Mouse (Mus musculus) midbrain, postnatal 0 days (tissue): ENCODE measurements at regions not wholly inside any gene's neighbourhood (a gene's known extent, or its start where the extent isn't known, plus 50 kb on each side); places are given as distances from the start of the nearest gene placed in this dataset.

Source experiments
- ATAC-seq: fragments of 200-750 bp; cut with Nextera tagmentation; 2 replicates; pipeline ENCODE4 v1.8.0; 2017; ENCODE audit warnings: moderate number of reproducible peaks, mild to moderate bottlenecking, moderate TSS enrichment, moderate library complexity; ENCODE audit not compliant: low FRiP score
- DNase-seq: peaks from one replicate; pipeline ENCODE4 v3.0.0-alpha.2; 2015; ENCODE audit warnings: low spot score
- H3K27ac ChIP-seq: fragments of 300-500 bp; sonication (generic); 2 replicates; pipeline ENCODE4 v1.5.1; 2014; ENCODE audit warnings: low read depth, mild to moderate bottlenecking, low read length, mixed read lengths
- H3K27me3 ChIP-seq: fragments of 300-500 bp; sonication (generic); 2 replicates; pipeline ENCODE4 v1.6.1; 2014; ENCODE audit warnings: low read length, control low read depth, mixed read lengths; ENCODE audit not compliant: insufficient read depth
- H3K36me3 ChIP-seq: fragments of 300-500 bp; sonication (generic); 2 replicates; pipeline ENCODE4 v1.6.1; 2014; ENCODE audit warnings: low read length, control low read depth, mixed read lengths; ENCODE audit not compliant: insufficient read depth
- H3K4me1 ChIP-seq: fragments of 300-500 bp; sonication (generic); 2 replicates; pipeline ENCODE4 v1.6.1; 2014; ENCODE audit warnings: mild to moderate bottlenecking, control low read depth, antibody characterized with exemption, low read length, mixed read lengths; ENCODE audit not compliant: insufficient read depth
- H3K4me2 ChIP-seq: fragments of 300-500 bp; sonication (generic); 2 replicates; pipeline ENCODE4 v1.6.1; 2014; ENCODE audit warnings: low read depth, mild to moderate bottlenecking, low read length, mixed read lengths; ENCODE audit not compliant: poor library complexity, severe bottlenecking
- H3K4me3 ChIP-seq: fragments of 300-500 bp; sonication (generic); 2 replicates; pipeline ENCODE4 v1.5.1; 2014; ENCODE audit warnings: low read depth, mild to moderate bottlenecking, low read length, moderate library complexity
- H3K9ac ChIP-seq: fragments of 300-500 bp; sonication (generic); replicated peaks from 2 replicates; pipeline ENCODE4 v1.6.1; 2014; ENCODE audit warnings: mild to moderate bottlenecking, low read length, moderate library complexity, mixed read lengths; ENCODE audit not compliant: poor library complexity, severe bottlenecking
- H3K9me3 ChIP-seq: fragments of 300-500 bp; sonication (generic); 2 replicates; pipeline ENCODE4 v1.6.1; 2016; ENCODE audit warnings: low read length, control low read depth
- CTCF ChIP-seq: IDR thresholded peaks from 2 replicates; pipeline ENCODE4 v1.5.1; 2016; ENCODE audit warnings: antibody characterized with exemption, mild to moderate bottlenecking
- WGBS: fragments of 180-500 bp; shearing (Covaris S2); extraction: QIAGEN DNeasy Blood & Tissue Kit; methylation state at CpG from one replicate; pipeline ENCODE4 v1.1.7; 2014; 5-methylcytosine and 5-hydroxymethylcytosine counted together

DNA sequence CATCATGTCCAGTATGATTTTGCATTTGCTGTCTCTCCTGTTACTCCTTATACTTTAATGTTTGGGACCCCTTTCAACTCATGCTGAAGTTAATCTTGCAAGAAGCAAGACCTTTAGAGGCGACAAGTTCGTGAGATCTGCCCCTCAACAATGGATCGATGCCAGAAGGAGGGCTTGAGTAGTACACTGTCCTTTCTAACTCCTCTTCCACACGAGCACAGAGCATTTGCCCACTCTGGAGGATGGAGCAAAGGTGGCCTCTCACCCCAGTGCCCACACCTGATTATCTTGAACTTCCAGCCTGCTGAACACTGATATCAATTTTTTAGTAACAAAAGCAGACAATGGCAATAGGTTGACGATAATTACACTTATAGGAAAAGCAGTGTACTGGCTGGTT is 448.1 kb downstream of the Adgrl2 start:
- Histone ChIP-seq H3K36me3 (no peaks in the 10 kb centered on the region), H3K4me3 (no peak overlapping the region), H3K4me2 (no peak overlapping the region), H3K9me3 (no peaks in the 10 kb centered on the region), H3K4me1 (no peaks in the 10 kb centered on the region), H3K9ac (no peak overlapping the region), H3K27me3 (no peaks in the 10 kb centered on the region), H3K27ac (no peak overlapping the region)
- no peak for TF ChIP-seq CTCF
- ATAC-seq (no peak), DNase-seq (no peak)
- 86% methylated on average over 5 of the region's 5 CpGs for WGBS

DNA sequence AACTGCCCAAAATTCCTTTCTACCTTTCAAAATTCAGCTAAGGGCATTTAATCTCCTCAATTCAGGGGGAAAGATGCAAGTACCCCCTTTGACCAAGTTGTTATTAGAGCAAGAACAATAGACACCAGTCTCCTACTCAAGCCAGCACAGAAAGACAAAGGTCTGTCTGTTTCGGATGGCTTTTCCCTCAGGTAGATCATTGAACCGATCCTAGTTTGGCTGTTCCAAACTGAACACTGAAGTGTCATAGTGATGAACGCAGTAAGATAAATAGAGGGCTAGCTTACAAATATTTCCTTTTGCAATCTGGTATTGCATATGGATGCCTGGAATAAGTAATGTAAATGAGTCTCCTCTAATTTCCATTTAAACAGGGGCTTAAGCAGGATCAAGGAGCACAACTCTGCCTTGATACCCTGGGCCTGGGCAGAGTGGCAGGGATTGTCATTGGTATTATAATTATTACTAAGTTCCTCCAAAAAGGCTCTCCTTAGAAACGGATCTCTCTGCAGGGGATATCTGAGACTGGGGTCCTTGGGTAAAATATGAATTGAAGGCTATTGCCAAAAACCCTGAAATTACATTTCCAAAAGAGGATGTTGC is 452.6 kb downstream of the Adgrl2 start:
- TF ChIP-seq CTCF, result no peak
- H3K9ac ChIP-seq, result no peak overlapping the region
- H3K27me3 ChIP-seq, result no peaks in the 10 kb centered on the region
- no peaks in the 10 kb centered on the region for H3K9me3 ChIP-seq
- DNase-seq (no peak), ATAC-seq (no peak)
- no peak overlapping the region for H3K27ac ChIP-seq
- no peaks in the 10 kb centered on the region for H3K36me3 ChIP-seq
- H3K4me2 ChIP-seq, result no peak overlapping the region
- 26% methylated on average over 4 of the region's 4 CpGs for WGBS
- H3K4me3 ChIP-seq, result no peak overlapping the region
- no peaks in the 10 kb centered on the region for H3K4me1 ChIP-seq

DNA sequence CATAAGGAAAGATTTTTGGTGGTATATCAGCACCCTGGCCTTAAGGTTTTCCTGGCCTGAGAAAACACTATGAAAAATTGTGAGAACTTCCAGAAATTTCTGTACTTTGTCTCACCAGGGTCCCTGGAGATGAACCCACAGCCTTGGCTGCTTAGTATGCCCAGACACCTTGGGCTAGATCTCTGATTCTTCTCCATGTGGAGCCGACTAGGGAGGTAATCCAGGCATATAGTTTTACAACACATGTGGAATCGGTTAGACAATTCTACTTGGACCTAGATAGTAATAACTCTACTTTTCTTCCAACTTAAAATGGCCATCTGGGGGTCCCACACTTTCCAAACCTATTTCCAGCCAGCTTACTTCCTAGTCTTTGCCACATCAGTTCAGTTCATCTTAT is 460.5 kb downstream of the Adgrl2 start:
- Histone ChIP-seq H3K9ac (no peak overlapping the region), H3K27me3 (no peaks in the 10 kb centered on the region), H3K27ac (no peak overlapping the region), H3K4me3 (no peak overlapping the region), H3K4me1 (no peaks in the 10 kb centered on the region), H3K9me3 (no peaks in the 10 kb centered on the region), H3K4me2 (no peak overlapping the region), H3K36me3 (no peaks in the 10 kb centered on the region)
- no peak for ATAC-seq
- no peak for TF ChIP-seq CTCF
- no peak for DNase-seq
- 91% methylated on average over 2 of the region's 2 CpGs for WGBS

DNA sequence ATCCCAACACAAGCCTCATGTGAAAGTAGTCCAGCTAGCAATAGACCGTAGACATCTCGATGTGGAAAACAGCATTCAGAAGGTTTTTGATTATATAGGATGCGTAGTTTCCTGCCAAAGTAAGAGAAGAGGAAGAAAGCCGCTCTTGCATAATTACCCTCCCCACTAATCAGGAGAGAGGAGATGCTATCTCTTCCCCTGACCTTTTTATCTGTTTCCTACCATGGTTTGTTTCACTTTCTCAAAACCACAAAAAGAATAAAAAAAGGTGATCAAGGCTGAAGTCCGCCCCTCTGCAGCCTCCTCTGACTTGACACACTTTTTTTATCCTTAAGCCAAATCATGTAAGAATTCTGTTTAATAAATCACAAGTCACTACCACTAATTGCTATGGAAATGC is 480.0 kb downstream of the Adgrl2 start:
- H3K4me1 ChIP-seq, result no peaks in the 10 kb centered on the region
- no peak overlapping the region for H3K4me2 ChIP-seq
- H3K27ac ChIP-seq, result no peak overlapping the region
- WGBS, result 89% methylated on average over 5 of the region's 5 CpGs
- no peaks in the 10 kb centered on the region for H3K36me3 ChIP-seq
- H3K27me3 ChIP-seq, result no peaks in the 10 kb centered on the region
- H3K4me3 ChIP-seq, result no peak overlapping the region
- no peak for DNase-seq
- TF ChIP-seq CTCF, result no peak
- no peaks in the 10 kb centered on the region for H3K9me3 ChIP-seq
- no peak for ATAC-seq
- no peak overlapping the region for H3K9ac ChIP-seq

DNA sequence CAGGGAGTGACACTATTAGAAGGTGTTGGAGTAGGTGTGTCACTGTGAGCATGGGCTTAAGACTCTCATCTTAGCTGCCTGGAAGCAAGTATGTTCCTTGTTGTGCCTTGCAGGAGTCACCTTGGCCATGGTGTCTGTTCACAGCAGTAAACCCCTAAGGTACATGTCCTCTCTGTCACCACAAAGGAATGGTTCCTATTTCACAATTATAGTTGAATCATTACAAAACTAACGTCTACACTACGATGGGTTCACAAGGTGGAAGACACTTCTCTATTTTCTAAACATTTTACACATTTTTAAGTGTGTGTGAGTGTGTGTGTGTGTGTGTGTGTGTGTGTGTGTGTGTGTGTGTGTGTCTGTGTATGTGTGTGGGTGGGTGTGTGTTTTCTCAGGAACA is 485.4 kb downstream of the Adgrl2 start:
- TF ChIP-seq CTCF, result no peak
- Histone ChIP-seq H3K36me3 (no peaks in the 10 kb centered on the region), H3K9ac (no peak overlapping the region), H3K4me2 (no peak overlapping the region), H3K9me3 (no peaks in the 10 kb centered on the region), H3K27me3 (no peaks in the 10 kb centered on the region), H3K4me3 (no peak overlapping the region), H3K27ac (no peak overlapping the region), H3K4me1 (no peaks in the 10 kb centered on the region)
- ATAC-seq (no peak), DNase-seq (no peak)
- WGBS, result 96% methylated on average over 2 of the region's 2 CpGs

DNA sequence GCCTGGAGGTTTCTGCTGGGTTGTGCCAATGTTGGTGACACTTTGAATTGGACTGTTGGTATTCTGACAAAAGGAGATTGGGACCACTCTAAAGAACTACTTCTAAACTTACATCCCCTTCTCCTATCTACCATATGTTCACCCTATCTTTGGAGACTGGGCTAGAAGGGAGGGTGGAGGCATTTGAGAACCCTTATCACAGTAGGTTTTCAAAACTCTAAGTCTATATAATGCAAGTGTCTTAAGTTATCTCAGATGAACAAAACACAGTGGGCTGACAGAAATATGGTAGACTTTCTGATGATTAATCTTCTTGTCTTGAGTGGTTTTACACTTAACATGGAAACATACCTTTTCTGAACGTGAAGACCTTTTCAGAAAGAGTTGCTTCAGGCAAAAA is 486.9 kb downstream of the Adgrl2 start:
- no peak for DNase-seq
- H3K9ac ChIP-seq, result no peak overlapping the region
- no peaks in the 10 kb centered on the region for H3K4me1 ChIP-seq
- 76% methylated on average over 1 of the region's 1 CpGs for WGBS
- H3K9me3 ChIP-seq, result no peaks in the 10 kb centered on the region
- H3K36me3 ChIP-seq, result no peaks in the 10 kb centered on the region
- H3K27ac ChIP-seq, result no peak overlapping the region
- no peak for TF ChIP-seq CTCF
- H3K27me3 ChIP-seq, result no peaks in the 10 kb centered on the region
- no peak overlapping the region for H3K4me3 ChIP-seq
- no peak for ATAC-seq
- H3K4me2 ChIP-seq, result no peak overlapping the region
